Mouse (Mus musculus) midbrain, embryonic 11.5 days (tissue): ENCODE results near the gene Mettl7b. TPM values are rescaled to one million over a fixed set of nuclear protein-coding genes. Genes with fewer than 3 reads are reported as not detected.

Experiments used
- polyA plus RNA-seq: library from polyadenylated mRNA; unstranded; fragments of >200 nt; fragmentation: Nextera tagmentation; extraction: Ambion mirVana; gene quantifications from 2 replicates; pipeline ENCODE4 v1.2.1, GENCODE M21; 2014

The Mettl7b gene
- polyA plus RNA-seq, 1 experiment from 2014 or later = not detected

Other genes with a start within 250 kb of the Mettl7b start
- 5.4 and 5.7 TPM in 2 replicates for gene Dgka, start 216.1 kb downstream of the Mettl7b start, polyA plus RNA-seq
- 43.5 and 48.1 TPM in 2 replicates for gene Pym1, start 213.1 kb downstream of the Mettl7b start, polyA plus RNA-seq
- gene Mmp19, start 170.1 kb downstream of the Mettl7b start, polyA plus RNA-seq = 0.26 and 0.33 TPM in 2 replicates
- gene Dnajc14, start 156.9 kb downstream of the Mettl7b start, polyA plus RNA-seq = 36.3 and 40.3 TPM in 2 replicates
- gene Tmem198b, start 156.6 kb downstream of the Mettl7b start, polyA plus RNA-seq = 17.4 and 18.6 TPM in 2 replicates
- 279 and 283 TPM in 2 replicates for gene Sarnp, start 143.7 kb downstream of the Mettl7b start, polyA plus RNA-seq
- gene Ormdl2, start 139.3 kb downstream of the Mettl7b start, polyA plus RNA-seq = 64.4 and 70.6 TPM in 2 replicates
- 10.0 and 10.2 TPM in 2 replicates for gene Gdf11, start 69.3 kb downstream of the Mettl7b start, polyA plus RNA-seq
- 168 and 177 TPM in 2 replicates for gene Cd63, start 60.0 kb downstream of the Mettl7b start, polyA plus RNA-seq
- gene Rdh5, start 38.1 kb downstream of the Mettl7b start, polyA plus RNA-seq = 11.3 TPM in 2 replicates
- 242 and 271 TPM in 2 replicates for gene Bloc1s1, start 37.0 kb downstream of the Mettl7b start, polyA plus RNA-seq
- 1.6 and 1.7 TPM in 2 replicates for gene Itga7, start 27.2 kb downstream of the Mettl7b start, polyA plus RNA-seq
- gene Olfr9, start 28.4 kb upstream of the Mettl7b start, polyA plus RNA-seq = not detected in 2 replicates
- not detected in 2 replicates for gene Olfr763, start 49.8 kb upstream of the Mettl7b start, polyA plus RNA-seq
- gene Olfr764-ps1, start 78.9 kb upstream of the Mettl7b start, polyA plus RNA-seq = not detected in 2 replicates
- gene Olfr765, start 89.0 kb upstream of the Mettl7b start, polyA plus RNA-seq = not detected in 2 replicates
- gene Olfr766-ps1, start 108.0 kb upstream of the Mettl7b start, polyA plus RNA-seq = not detected in 2 replicates
- gene Olfr767, start 121.9 kb upstream of the Mettl7b start, polyA plus RNA-seq = not detected in 2 replicates
- not detected in 2 replicates for gene Olfr768, start 138.4 kb upstream of the Mettl7b start, polyA plus RNA-seq
- gene Olfr769, start 156.9 kb upstream of the Mettl7b start, polyA plus RNA-seq = not detected in 2 replicates
- gene Olfr770, start 178.0 kb upstream of the Mettl7b start, polyA plus RNA-seq = not detected in 2 replicates
- gene Olfr771, start 203.8 kb upstream of the Mettl7b start, polyA plus RNA-seq = not detected in 2 replicates
- gene Olfr772, start 216.9 kb upstream of the Mettl7b start, polyA plus RNA-seq = not detected in 2 replicates
- gene Olfr773, start 226.4 kb upstream of the Mettl7b start, polyA plus RNA-seq = not detected in 2 replicates